Mouse (Mus musculus): Measurements from ENCODE around the gene D10Wsu102e. TPM values are rescaled to one million over a fixed set of nuclear protein-coding genes. Genes with fewer than 3 reads are reported as not detected.
A peak's percentile ranks its signal among the peaks of the same experiment; 100 is the strongest.

D10Wsu102e gene
- polyA plus RNA-seq, 1 experiment: 1.7 TPM

DNA sequence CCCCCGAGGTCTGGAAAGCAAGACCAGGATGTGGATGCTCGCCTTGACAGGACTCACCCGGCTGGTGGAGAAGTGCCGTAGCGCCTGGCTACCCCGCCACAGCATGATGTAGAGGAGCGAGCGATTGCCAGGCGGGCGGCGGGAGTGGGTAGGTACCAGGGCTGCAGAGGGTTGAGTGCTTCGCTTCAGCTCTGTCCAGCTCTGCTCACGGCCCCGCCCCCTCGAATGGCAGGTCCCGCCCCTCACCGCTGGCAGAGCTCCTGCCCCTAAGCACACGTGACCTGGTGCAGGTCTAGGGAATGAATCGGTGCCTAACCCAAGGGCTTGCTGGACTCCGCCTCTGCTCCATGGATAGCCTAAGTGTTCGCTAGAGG, 173.9 kb downstream of the D10Wsu102e start, which contains the start of gene Aldh1l2:
Gene Aldh1l2, minus strand, starts transcription at position 231 of the 374 bp plus-strand sequence.
- DNase-seq: peak; percentile 81 to 86
- WGBS: under 1% methylated on average over 21 of the region's 21 CpGs
- peak within 1 kb of the TSS; percentile 11; the same call in 1 of the 2 replicates for H3K27ac ChIP-seq (ENCODE audit: insufficient read depth, low read length)
- peak within 1 kb of the TSS; percentile 84 for H3K4me3 ChIP-seq (replicated peaks; ENCODE audit: insufficient read depth, low read depth, low read length)
- H3K27me3 ChIP-seq (ENCODE audit: control insufficient read depth, insufficient read depth, low read length): no peaks in the 10 kb centered on the region
- TF ChIP-seq POLR2A (IDR thresholded peaks at IDR 0.05; ENCODE audit: borderline replicate concordance, insufficient read depth, low read length) (no peak), CTCF (IDR thresholded peaks at IDR 0.05; ENCODE audit: borderline replicate concordance, insufficient read depth, low read depth, low read length) (no peak)
- H3K4me1 ChIP-seq (ENCODE audit: control insufficient read depth, insufficient read depth, low read length): no peaks in the 10 kb centered on the region

DNA sequence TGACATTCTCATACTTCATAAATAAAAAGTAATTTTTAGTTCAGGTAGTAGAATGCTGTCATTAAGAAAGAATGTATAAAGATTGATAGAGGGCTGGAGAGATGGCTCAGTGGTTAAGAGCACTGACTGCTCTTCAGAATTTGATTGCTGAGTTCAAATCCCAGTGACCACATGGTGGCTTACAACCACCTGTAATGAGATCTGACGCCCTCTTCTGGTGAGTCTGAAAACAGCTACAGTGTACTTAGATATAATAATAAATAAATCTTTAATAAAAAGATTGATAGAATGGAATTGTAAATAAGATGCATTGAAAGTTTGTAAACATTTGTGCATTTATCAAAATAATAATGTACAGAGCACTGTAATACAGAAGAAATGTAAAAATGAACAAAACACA, 176.4 kb downstream of the D10Wsu102e start:
- H3K4me3 ChIP-seq (replicated peaks; ENCODE audit: insufficient read depth, low read depth, low read length): no peak overlapping the region
- H3K27me3 ChIP-seq (ENCODE audit: control insufficient read depth, insufficient read depth, low read length): no peaks in the 10 kb centered on the region
- TF ChIP-seq POLR2A (IDR thresholded peaks at IDR 0.05; ENCODE audit: borderline replicate concordance, insufficient read depth, low read length) (no peak), CTCF (IDR thresholded peaks at IDR 0.05; ENCODE audit: borderline replicate concordance, insufficient read depth, low read depth, low read length) (no peak)
- WGBS: 11% methylated on average over 1 of the region's 1 CpGs
- DNase-seq: no peak
- H3K27ac ChIP-seq (ENCODE audit: insufficient read depth, low read length): no peak overlapping the region
- H3K4me1 ChIP-seq (ENCODE audit: control insufficient read depth, insufficient read depth, low read length): no peaks in the 10 kb centered on the region

Other genes starting within 250 kb of the D10Wsu102e start
- 11.7 and 12.4 TPM in 2 replicates for gene Slc41a2, start 22.3 kb upstream of the D10Wsu102e start, polyA plus RNA-seq (2012; rRNA removed)
- 8.9 and 9.1 TPM in 2 replicates for gene Aldh1l2, start 173.9 kb downstream of the D10Wsu102e start, polyA plus RNA-seq (2012; rRNA removed)
- 18.6 and 19.1 TPM in 2 replicates for gene Washc4, start 183.5 kb downstream of the D10Wsu102e start, polyA plus RNA-seq (2012; rRNA removed)